Mouse (Mus musculus): Measurements from ENCODE around the gene Elof1. TPM values are rescaled to one million over a fixed set of nuclear protein-coding genes. Genes with fewer than 3 reads are reported as not detected.

The Elof1 gene
- polyA plus RNA-seq, 1 experiment from 2014 or later: 191 TPM

DNA sequence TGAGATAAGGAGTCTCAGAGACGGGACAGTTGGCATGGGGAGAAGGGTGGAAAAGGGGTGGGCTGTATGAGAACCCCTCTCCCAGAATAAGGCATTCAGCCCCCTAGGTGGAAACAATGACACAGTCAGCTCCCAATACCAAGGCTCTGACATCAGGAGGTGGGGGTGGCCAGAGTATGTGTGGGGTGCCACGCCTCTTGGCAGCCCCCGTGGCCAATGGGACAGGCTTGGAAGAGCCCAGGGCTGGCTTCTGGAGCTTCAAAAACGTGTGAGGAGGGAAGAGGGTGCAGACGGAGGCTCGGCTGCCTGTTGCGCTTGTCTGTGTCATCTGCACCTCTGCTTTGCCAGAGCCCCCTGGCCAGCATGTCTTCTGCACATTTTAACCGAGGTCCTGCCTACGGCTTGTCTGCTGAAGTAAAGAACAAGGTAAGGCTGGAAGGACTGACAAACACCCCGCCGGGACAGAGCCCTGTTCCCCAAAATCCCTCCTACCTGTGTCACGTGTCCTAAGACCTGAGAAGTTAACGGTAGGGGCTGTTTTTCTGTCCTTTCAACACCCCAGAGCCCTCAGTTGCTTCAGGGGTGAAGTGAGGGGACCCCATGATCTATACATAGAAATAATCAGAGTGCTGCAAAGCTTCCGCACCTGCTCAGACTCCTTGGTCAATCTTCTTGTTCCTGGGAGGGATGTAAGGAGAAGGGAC is 17.8 kb downstream of the Elof1 start, which contains the start of gene Cnn1:
TSS of gene Cnn1 (plus strand) at position 224 of the 704 bp plus-strand sequence.
- 5% methylated on average over 14 of the region's 14 CpGs for WGBS

DNA sequence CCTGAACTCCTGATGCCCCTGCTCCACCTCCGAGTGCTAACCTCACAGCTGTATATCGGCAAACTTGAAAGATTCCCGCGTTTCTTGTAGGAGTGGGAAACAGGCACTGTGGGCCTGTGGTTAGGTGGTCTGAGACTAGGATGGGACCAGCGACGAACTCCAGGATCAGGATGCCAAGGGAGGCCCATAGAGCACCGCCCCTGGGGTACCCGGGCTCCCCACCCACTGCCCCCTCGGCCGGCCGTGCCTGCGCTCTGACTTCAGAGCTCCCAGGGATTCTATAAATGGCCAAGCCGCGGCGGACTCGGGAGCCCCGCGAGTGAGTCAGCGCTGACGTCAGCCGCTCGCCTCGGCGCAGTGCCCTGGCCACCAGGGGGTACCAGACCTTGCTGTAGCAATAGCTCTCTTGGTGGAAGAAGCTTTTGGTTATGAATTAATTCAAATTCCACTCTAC is 21.1 kb downstream of the Elof1 start:
- H3K27me3 ChIP-seq (replicated peaks; ENCODE audit: insufficient read depth, low read length): peaks cover 15% of the 10 kb centered on the region
- peak overlapping the region; percentile 51 for H3K4me2 ChIP-seq (replicated peaks; ENCODE audit: low read depth, low read length)
- H3K36me3 ChIP-seq (ENCODE audit: insufficient read depth, low read length): no peaks in the 10 kb centered on the region
- H3K4me3 ChIP-seq (ENCODE audit: low read depth, low read length): no peak overlapping the region; the same call in 1 of the 2 replicates
- no peak for TF ChIP-seq EP300 (IDR thresholded peaks at IDR 0.05)
- peak; percentile 85 for TF ChIP-seq CTCF (IDR thresholded peaks at IDR 0.05)
- DNase-seq (ENCODE audit: low spot score) (peak; percentile 87), ATAC-seq (peak; percentile 87)
- H3K27ac ChIP-seq (ENCODE audit: low read length): no peak overlapping the region
- peaks cover 3% of the 10 kb centered on the region; the same call in 1 of the 2 replicates for H3K4me1 ChIP-seq (ENCODE audit: insufficient read depth, low read depth, low read length)
- WGBS: 1% methylated on average over 24 of the region's 24 CpGs
- H3K9me3 ChIP-seq (ENCODE audit: low read length): no peaks in the 10 kb centered on the region
- no peak overlapping the region for H3K9ac ChIP-seq (replicated peaks; ENCODE audit: low read depth)

More for the DNA sequence above, 17.8 kb downstream of the Elof1 start, which contains the start of gene Cnn1:
- H3K4me3 ChIP-seq (ENCODE audit: low read depth, low read length): no peak within 1 kb of the TSS
- H3K4me2 ChIP-seq (replicated peaks; ENCODE audit: low read depth, low read length): no peak within 1 kb of the TSS
- H3K27me3 ChIP-seq (replicated peaks; ENCODE audit: insufficient read depth, low read length): peaks cover 16% of the 10 kb centered on the region
- H3K9ac ChIP-seq (replicated peaks; ENCODE audit: low read depth): no peak within 1 kb of the TSS
- ATAC-seq: peak; percentile 58
- no peaks in the 10 kb centered on the region for H3K9me3 ChIP-seq (ENCODE audit: low read length)
- H3K36me3 ChIP-seq (ENCODE audit: insufficient read depth, low read length): no peaks in the 10 kb centered on the region
- peaks cover 3% of the 10 kb centered on the region; the same call in 1 of the 2 replicates for H3K4me1 ChIP-seq (ENCODE audit: insufficient read depth, low read depth, low read length)
- no peak for TF ChIP-seq EP300 (IDR thresholded peaks at IDR 0.05)
- no peak for TF ChIP-seq CTCF (IDR thresholded peaks at IDR 0.05)
- no peak within 1 kb of the TSS for H3K27ac ChIP-seq (ENCODE audit: low read length)
- peak; percentile 29 for DNase-seq (ENCODE audit: low spot score)

DNA sequence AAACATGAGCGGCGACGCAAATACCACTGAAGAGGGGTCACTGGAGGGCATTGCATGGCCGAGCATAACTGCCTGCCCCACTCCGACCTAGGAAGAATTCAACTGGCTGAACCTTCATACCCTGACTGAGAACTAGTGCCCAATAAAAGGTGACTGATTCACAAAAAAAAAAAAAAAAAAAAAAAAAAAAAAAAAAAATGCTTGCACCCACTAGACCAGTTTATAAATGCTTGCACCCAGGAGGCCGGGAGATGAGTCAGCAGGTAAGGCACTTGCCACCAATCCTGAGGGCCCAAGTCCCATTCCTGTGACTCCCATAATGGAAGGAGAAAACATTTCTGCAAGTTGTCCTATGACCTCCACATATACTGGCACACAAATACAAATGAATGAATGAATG is 24.2 kb downstream of the Elof1 start:
- H3K4me2 ChIP-seq (replicated peaks; ENCODE audit: low read depth, low read length): no peak overlapping the region
- no peaks in the 10 kb centered on the region for H3K9me3 ChIP-seq (ENCODE audit: low read length)
- DNase-seq (ENCODE audit: low spot score) (no peak), ATAC-seq (no peak)
- H3K27me3 ChIP-seq (replicated peaks; ENCODE audit: insufficient read depth, low read length): 0 out of 2 replicates have a peak, but pooled peaks cover 3% of the 10 kb centered on the region
- WGBS: 67% methylated on average over 6 of the region's 6 CpGs
- no peak overlapping the region for H3K27ac ChIP-seq (ENCODE audit: low read length)
- H3K4me3 ChIP-seq (ENCODE audit: low read depth, low read length): no peak overlapping the region
- TF ChIP-seq EP300 (IDR thresholded peaks at IDR 0.05) (no peak), CTCF (IDR thresholded peaks at IDR 0.05) (no peak)
- H3K36me3 ChIP-seq (ENCODE audit: insufficient read depth, low read length): no peaks in the 10 kb centered on the region
- H3K9ac ChIP-seq (replicated peaks; ENCODE audit: low read depth): no peak overlapping the region
- H3K4me1 ChIP-seq (ENCODE audit: insufficient read depth, low read depth, low read length): peaks cover 3% of the 10 kb centered on the region; the same call in 1 of the 2 replicates

DNA sequence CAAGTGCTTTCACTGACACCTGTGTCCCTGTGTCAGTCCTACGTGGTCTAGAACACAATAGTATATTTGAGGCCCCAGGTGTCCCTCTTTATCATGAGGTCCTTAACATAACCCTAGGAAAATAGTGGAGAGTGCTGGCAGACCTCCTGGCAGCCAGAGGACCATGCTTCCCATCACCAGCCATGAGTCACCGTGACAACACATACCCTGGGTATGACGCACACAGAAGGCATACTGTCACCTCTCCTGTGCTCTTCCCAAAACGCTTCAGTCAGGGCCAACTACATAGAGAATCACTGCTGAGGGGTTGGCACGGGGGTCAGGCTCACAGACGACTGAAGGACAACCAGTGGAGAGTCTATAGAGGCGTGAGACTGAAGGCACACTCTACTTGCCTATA is 27.0 kb downstream of the Elof1 start:
- Histone ChIP-seq H3K9ac (replicated peaks; ENCODE audit: low read depth) (no peak overlapping the region), H3K4me2 (replicated peaks; ENCODE audit: low read depth, low read length) (no peak overlapping the region), H3K4me1 (ENCODE audit: insufficient read depth, low read depth, low read length) (no peaks in the 10 kb centered on the region), H3K9me3 (ENCODE audit: low read length) (no peaks in the 10 kb centered on the region), H3K27me3 (replicated peaks; ENCODE audit: insufficient read depth, low read length) (0 out of 2 replicates have a peak, but pooled peaks cover under 1% of the 10 kb centered on the region), H3K27ac (ENCODE audit: low read length) (no peak overlapping the region), H3K36me3 (ENCODE audit: insufficient read depth, low read length) (no peaks in the 10 kb centered on the region), H3K4me3 (ENCODE audit: low read depth, low read length) (no peak overlapping the region)
- WGBS: 73% methylated on average over 7 of the region's 7 CpGs
- TF ChIP-seq EP300 (IDR thresholded peaks at IDR 0.05) (no peak), CTCF (IDR thresholded peaks at IDR 0.05) (no peak)
- no peak for DNase-seq (ENCODE audit: low spot score)
- ATAC-seq: no peak

DNA sequence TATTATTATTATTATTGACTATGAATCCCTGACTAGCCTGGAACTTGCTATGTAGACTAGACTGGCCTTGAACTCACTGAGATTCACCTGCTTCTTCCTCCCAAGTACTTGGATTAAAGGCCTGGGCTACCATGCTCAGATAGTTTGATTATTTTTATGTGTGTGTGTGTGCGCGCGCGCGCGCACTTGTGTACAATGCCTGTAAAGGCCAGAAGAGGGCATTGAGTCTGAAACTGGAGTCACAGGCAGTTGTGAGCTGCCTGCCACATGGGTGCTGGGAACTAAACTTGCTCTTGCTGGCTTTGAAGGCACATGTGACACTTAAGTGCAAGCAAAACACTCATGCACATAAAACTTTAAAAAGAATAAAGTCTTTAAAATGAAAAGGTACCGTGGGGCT is 27.7 kb downstream of the Elof1 start:
- H3K4me1 ChIP-seq (ENCODE audit: insufficient read depth, low read depth, low read length): no peaks in the 10 kb centered on the region
- H3K36me3 ChIP-seq (ENCODE audit: insufficient read depth, low read length): no peaks in the 10 kb centered on the region
- no peak for TF ChIP-seq CTCF (IDR thresholded peaks at IDR 0.05)
- no peak for TF ChIP-seq EP300 (IDR thresholded peaks at IDR 0.05)
- ATAC-seq (no peak), DNase-seq (ENCODE audit: low spot score) (no peak)
- H3K27me3 ChIP-seq (replicated peaks; ENCODE audit: insufficient read depth, low read length): no peaks in the 10 kb centered on the region
- H3K27ac ChIP-seq (ENCODE audit: low read length): no peak overlapping the region
- WGBS: 97% methylated on average over 7 of the region's 7 CpGs
- H3K9ac ChIP-seq (replicated peaks; ENCODE audit: low read depth): no peak overlapping the region
- no peak overlapping the region for H3K4me2 ChIP-seq (replicated peaks; ENCODE audit: low read depth, low read length)
- no peak overlapping the region for H3K4me3 ChIP-seq (ENCODE audit: low read depth, low read length)
- no peaks in the 10 kb centered on the region for H3K9me3 ChIP-seq (ENCODE audit: low read length)

DNA sequence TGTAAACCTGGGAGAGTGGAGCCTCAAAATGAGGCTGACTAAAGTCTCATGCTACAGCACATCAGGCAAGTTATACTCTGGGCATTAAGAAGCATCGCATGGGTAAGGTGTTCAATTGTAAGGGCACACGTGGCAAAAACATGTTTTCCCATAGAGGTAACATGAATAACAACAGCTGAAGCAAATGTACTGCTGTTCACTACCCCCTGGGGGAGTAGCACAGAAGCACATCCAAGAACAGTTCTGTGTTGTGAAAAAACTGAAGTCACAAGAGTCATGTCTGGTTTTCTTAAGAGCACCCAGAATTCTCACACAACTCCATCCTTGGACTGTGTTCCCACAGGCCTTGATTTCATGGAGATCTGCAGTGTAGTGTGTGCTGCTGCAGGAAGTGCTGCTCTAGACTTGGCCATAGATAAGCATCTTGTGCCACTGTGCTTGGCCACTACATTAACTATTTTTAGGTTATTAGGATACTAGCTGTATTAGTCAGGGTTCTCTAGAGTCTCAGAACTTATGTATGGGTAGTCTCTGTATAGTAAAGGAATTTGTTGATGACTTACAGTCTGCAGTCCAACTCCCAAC is 29.8 kb downstream of the Elof1 start:
- ATAC-seq: no peak

More for the DNA sequence above, 29.8 kb downstream of the Elof1 start:
- no peak for DNase-seq (ENCODE audit: low spot score)
- no peak overlapping the region for H3K4me2 ChIP-seq (replicated peaks; ENCODE audit: low read depth, low read length)
- no peaks in the 10 kb centered on the region for H3K27me3 ChIP-seq (replicated peaks; ENCODE audit: insufficient read depth, low read length)
- no peak overlapping the region for H3K4me3 ChIP-seq (ENCODE audit: low read depth, low read length)
- H3K9me3 ChIP-seq (ENCODE audit: low read length): no peaks in the 10 kb centered on the region
- TF ChIP-seq EP300 (IDR thresholded peaks at IDR 0.05) (no peak), CTCF (IDR thresholded peaks at IDR 0.05) (no peak)
- WGBS: 76% methylated on average over 2 of the region's 2 CpGs
- H3K9ac ChIP-seq (replicated peaks; ENCODE audit: low read depth): no peak overlapping the region
- no peaks in the 10 kb centered on the region for H3K36me3 ChIP-seq (ENCODE audit: insufficient read depth, low read length)
- H3K4me1 ChIP-seq (ENCODE audit: insufficient read depth, low read depth, low read length): no peaks in the 10 kb centered on the region
- H3K27ac ChIP-seq (ENCODE audit: low read length): no peak overlapping the region

All from lung, postnatal 0 days (tissue).